ENCODE assay signal across 21 mouse cellular contexts in the genomic region with DNA sequence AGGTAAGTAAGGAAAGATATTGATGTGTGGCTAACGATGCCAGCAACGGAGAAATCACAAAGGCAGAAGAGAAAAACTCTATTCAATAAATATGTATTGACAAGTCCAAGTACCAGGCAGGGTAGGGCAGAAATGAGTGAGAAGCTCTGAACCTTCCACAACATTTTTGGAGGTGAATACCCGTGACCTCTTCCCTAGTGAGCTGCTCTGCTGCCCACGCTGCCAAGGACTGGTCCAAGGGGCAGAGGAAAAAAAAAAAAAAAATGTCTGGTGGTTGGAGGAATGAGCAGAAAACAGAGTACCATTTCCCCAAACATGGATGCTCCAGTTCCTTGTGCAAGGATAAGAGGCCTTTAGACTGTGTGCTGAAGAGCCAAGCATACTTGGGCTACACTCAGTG. TPM values are rescaled to one million over a fixed set of nuclear protein-coding genes. Genes with fewer than 3 reads are reported as not detected.
A peak's percentile ranks its signal among the peaks of the same experiment; 100 is the strongest.
DNase-seq lines count a peak whose midpoint lies in the region; ATAC-seq and TF ChIP-seq lines count a peak whose summit lies in the region.
"Had no signal": no experiment of that assay in that cellular context is flagged by ENCODE, and none has a peak within 500 bp of the region (broad histone marks: within the 10 kb centered on the region; RNA-seq: fewer than 3 reads in every experiment).

No protein-coding gene starts in this region.

- intact Hi-C loops in heart, postnatal 10 days (cut with DNase I) = no loop called here

- no peak for TF ChIP-seq EP300 in heart, postnatal 0 days (IDR thresholded peaks at IDR 0.05; ENCODE audit: low read depth)

- no peaks in the 10 kb centered on the region for H3K9me3 ChIP-seq in heart, postnatal 0 days (replicated peaks; ENCODE audit: control insufficient read depth, low read length)
- H3K9me3 ChIP-seq: embryonic facial prominence, embryonic 13.5 days; forebrain, embryonic 12.5 days; heart, embryonic 13.5 days; hindbrain, embryonic 10.5 days had no signal

- peak overlapping the region; percentile 36; the same call in 1 of the 2 replicates for H3K27ac ChIP-seq in heart, postnatal 0 days (ENCODE audit: low read depth)
- no peak overlapping the region for H3K27ac ChIP-seq in testis, adult 2 months (ENCODE audit: control insufficient read depth, insufficient read depth, low read depth, low read length)
- H3K27ac ChIP-seq: embryonic facial prominence, embryonic 13.5 days; forebrain, embryonic 12.5 days; heart, embryonic 13.5 days; hindbrain, embryonic 10.5 days; hindbrain, embryonic 14.5 days had no signal

- whole genome bisulfite sequencing in heart, postnatal 0 days = 75% methylated on average over 4 of the region's 4 CpGs

- peaks cover 55% of the 10 kb centered on the region for H3K4me1 ChIP-seq in heart, postnatal 0 days (ENCODE audit: control insufficient read depth, insufficient read depth)
- H3K4me1 ChIP-seq in testis, adult 2 months (ENCODE audit: control insufficient read depth, insufficient read depth, low read length) = peaks cover 2% of the 10 kb centered on the region

- H3K36me3 ChIP-seq in heart, postnatal 0 days (replicated peaks; ENCODE audit: control insufficient read depth, insufficient read depth, low read length) = no peaks in the 10 kb centered on the region
- no peaks in the 10 kb centered on the region for H3K36me3 ChIP-seq in testis, adult 2 months (ENCODE audit: control insufficient read depth, insufficient read depth, low read length)
- H3K36me3 ChIP-seq: embryonic facial prominence, embryonic 13.5 days; forebrain, embryonic 12.5 days had no signal

- no peak for TF ChIP-seq POLR2A in testis, adult 2 months (IDR thresholded peaks at IDR 0.05; ENCODE audit: control insufficient read depth, low read depth, low read length)

- no peak for ATAC-seq in heart, postnatal 0 days (ENCODE audit: insufficient read depth, low read depth)
- ATAC-seq: activated CD4-positive, CD25-positive, alpha-beta regulatory T cell, adult 4 months; forebrain, embryonic 16.5 days; Patski had no signal

- H3K27me3 ChIP-seq in heart, postnatal 0 days (ENCODE audit: control insufficient read depth, insufficient read depth, low read length) = no peaks in the 10 kb centered on the region
- no peaks in the 10 kb centered on the region for H3K27me3 ChIP-seq in testis, adult 2 months (ENCODE audit: control insufficient read depth, insufficient read depth, low read length)
- H3K27me3 ChIP-seq: CH12.LX; embryonic facial prominence, embryonic 13.5 days; forebrain, embryonic 12.5 days; heart, embryonic 13.5 days; Patski had no signal

- no peak overlapping the region for H3K4me2 ChIP-seq in heart, postnatal 0 days (ENCODE audit: low read depth, low read length)
- H3K4me2 ChIP-seq: embryonic facial prominence, embryonic 13.5 days; forebrain, embryonic 12.5 days; heart, embryonic 13.5 days; hindbrain, embryonic 14.5 days had no signal

- no peak for TF ChIP-seq CTCF in heart, postnatal 0 days (IDR thresholded peaks at IDR 0.05; ENCODE audit: low read depth)
- TF ChIP-seq CTCF in testis, adult 2 months (IDR thresholded peaks at IDR 0.05; ENCODE audit: control insufficient read depth, insufficient read depth, insufficient replicate concordance, low read depth, low read length) = no peak

- no peak overlapping the region for H3K9ac ChIP-seq in heart, postnatal 0 days (replicated peaks; ENCODE audit: low read depth, low read length)
- H3K9ac ChIP-seq: embryonic facial prominence, embryonic 13.5 days; forebrain, embryonic 12.5 days; heart, embryonic 13.5 days; hindbrain, embryonic 14.5 days had no signal

- DNase-seq in heart, postnatal 0 days (ENCODE audit: low spot score) = no peak
- DNase-seq in heart, postnatal 10 days = no peak
- peak; percentile 71 for DNase-seq in kidney, adult 9 months
- no peak for DNase-seq in kidney, postnatal 10 days
- no peak for DNase-seq in testis, postnatal 14 days (ENCODE audit: low spot score)
- DNase-seq: adrenal gland, postnatal 14 days; cerebellum, adult 18-20 months; cerebellum, adult 9-11 months; cerebellum, postnatal 36 days; gastrocnemius, postnatal 25 days; heart, postnatal 14 days had no signal

- H3K4me3 ChIP-seq in heart, postnatal 0 days (ENCODE audit: low read depth, low read length) = no peak overlapping the region
- H3K4me3 ChIP-seq in testis, adult 2 months (ENCODE audit: control insufficient read depth, low read depth, low read length) = peak overlapping the region; percentile 92
- H3K4me3 ChIP-seq: embryonic facial prominence, embryonic 13.5 days; forebrain, embryonic 12.5 days; heart, embryonic 13.5 days; hindbrain, embryonic 10.5 days had no signal

RNA-seq across cellular contexts. Expression of a gene that starts 11.6 kb away (rescaled TPM):
- total RNA-seq in heart, postnatal 0 days (2014; rRNA removed; ENCODE audit: low replicate concordance) = 125 and 144 TPM in 2 replicates
- polyA plus RNA-seq in heart, postnatal 0 days (2015; fragmentation: Nextera tagmentation; extraction: Ambion mirVana) = 51.4 and 54.0 TPM in 2 replicates
- total RNA-seq in heart, postnatal 10 days (2021) = 100 to 1,000 TPM; 110 to 122 TPM
- 535 and 558 TPM in 2 replicates for polyA plus RNA-seq in testis, adult 2 months (2012; rRNA removed)
